In genomic region chr17:68165171-68165825, GRCm38 (mm10) we compare ENCODE assay signal across 9 mouse cellular contexts.
A peak's percentile ranks its signal among the peaks of the same experiment; 100 is the strongest.
DNase-seq lines count a peak whose midpoint lies in the region; ATAC-seq lines count a peak whose summit lies in the region.
"Had no signal": no experiment of that assay in that cellular context is flagged by ENCODE, and none has a peak within 500 bp of the region (broad histone marks: within the 10 kb centered on the region; RNA-seq: fewer than 3 reads in every experiment).

No protein-coding gene starts in this region.

- no peaks in the 10 kb centered on the region for H3K36me3 ChIP-seq in limb, embryonic 11.5 days (ENCODE audit: control insufficient read depth, insufficient read depth, low read length)
- no peaks in the 10 kb centered on the region for H3K36me3 ChIP-seq in limb, embryonic 10.5 days
- no peaks in the 10 kb centered on the region for H3K36me3 ChIP-seq in heart, embryonic 15.5 days
- H3K36me3 ChIP-seq in forebrain, embryonic 12.5 days (replicated peaks) = no peaks in the 10 kb centered on the region
- H3K36me3 ChIP-seq: neural tube, embryonic 12.5 days had no signal

- peak; percentile 30 for DNase-seq in limb, embryonic 11.5 days (ENCODE audit: low spot score)
- no peak for DNase-seq in limb, embryonic 10.5 days (ENCODE audit: low spot score)
- peak; percentile 42 to 45 for DNase-seq in adrenal gland, postnatal 36 days
- DNase-seq in lung, postnatal 25 days (ENCODE audit: low spot score) = peak; percentile 63
- no peak for DNase-seq in cerebellum, postnatal 4 days (ENCODE audit: low spot score in 2 of 2)
- no peak for DNase-seq in left cerebral cortex, postnatal 36 days (ENCODE audit: low spot score in 2 of 2)

- H3K9ac ChIP-seq in limb, embryonic 11.5 days (ENCODE audit: low read length) = no peak overlapping the region
- no peak overlapping the region for H3K9ac ChIP-seq in heart, embryonic 15.5 days
- H3K9ac ChIP-seq in forebrain, embryonic 12.5 days = no peak overlapping the region
- H3K9ac ChIP-seq: neural tube, embryonic 12.5 days had no signal

- no peak for ATAC-seq in limb, embryonic 11.5 days (ENCODE audit: insufficient number of reproducible peaks, low FRiP score, low TSS enrichment, low read depth)
- peak; percentile 73 for ATAC-seq in heart, embryonic 15.5 days (replicated peaks; ENCODE audit: insufficient number of reproducible peaks, insufficient read depth, low FRiP score, low read depth)
- no peak for ATAC-seq in forebrain, embryonic 12.5 days (ENCODE audit: low FRiP score)

- intact Hi-C loops in left cerebral cortex, postnatal 36 days (cut with DNase I) = no loop called here

- peaks cover 8% of the 10 kb centered on the region; the same call in 1 of the 2 replicates for H3K4me1 ChIP-seq in limb, embryonic 11.5 days (ENCODE audit: control insufficient read depth, insufficient read depth, low read length)
- H3K4me1 ChIP-seq in limb, embryonic 10.5 days = peaks cover 21% of the 10 kb centered on the region
- H3K4me1 ChIP-seq in heart, embryonic 15.5 days (replicated peaks) = 0 out of 2 replicates have a peak, but pooled peaks cover 6% of the 10 kb centered on the region
- H3K4me1 ChIP-seq in forebrain, embryonic 12.5 days = no peaks in the 10 kb centered on the region
- H3K4me1 ChIP-seq: neural tube, embryonic 12.5 days had no signal

- no peak overlapping the region for H3K27ac ChIP-seq in limb, embryonic 11.5 days (replicated peaks; ENCODE audit: low read depth, low read length)
- no peak overlapping the region for H3K27ac ChIP-seq in limb, embryonic 10.5 days
- peak overlapping the region; percentile 60 for H3K27ac ChIP-seq in heart, embryonic 15.5 days
- no peak overlapping the region for H3K27ac ChIP-seq in forebrain, embryonic 12.5 days
- H3K27ac ChIP-seq: neural tube, embryonic 12.5 days had no signal

- no peaks in the 10 kb centered on the region for H3K9me3 ChIP-seq in limb, embryonic 11.5 days (ENCODE audit: control insufficient read depth, low read length)
- H3K9me3 ChIP-seq in limb, embryonic 10.5 days (replicated peaks) = no peaks in the 10 kb centered on the region
- H3K9me3 ChIP-seq in heart, embryonic 15.5 days (replicated peaks) = no peaks in the 10 kb centered on the region
- H3K9me3 ChIP-seq in forebrain, embryonic 12.5 days = no peaks in the 10 kb centered on the region
- H3K9me3 ChIP-seq: neural tube, embryonic 12.5 days had no signal

- H3K4me3 ChIP-seq in limb, embryonic 11.5 days (ENCODE audit: low read depth, low read length) = no peak overlapping the region
- no peak overlapping the region for H3K4me3 ChIP-seq in limb, embryonic 10.5 days
- H3K4me3 ChIP-seq in heart, embryonic 15.5 days = no peak overlapping the region
- H3K4me3 ChIP-seq in forebrain, embryonic 12.5 days (replicated peaks) = no peak overlapping the region
- H3K4me3 ChIP-seq: neural tube, embryonic 12.5 days had no signal

- H3K27me3 ChIP-seq in limb, embryonic 11.5 days (ENCODE audit: control insufficient read depth, insufficient read depth, low read length) = no peaks in the 10 kb centered on the region
- H3K27me3 ChIP-seq in limb, embryonic 10.5 days (ENCODE audit: low read depth, poor library complexity, severe bottlenecking) = no peaks in the 10 kb centered on the region
- no peaks in the 10 kb centered on the region; the same call in 1 of the 2 replicates for H3K27me3 ChIP-seq in heart, embryonic 15.5 days
- no peaks in the 10 kb centered on the region for H3K27me3 ChIP-seq in forebrain, embryonic 12.5 days
- H3K27me3 ChIP-seq: neural tube, embryonic 12.5 days had no signal

- 53% methylated on average over 15 of the region's 15 CpGs for WGBS in limb, embryonic 11.5 days
- WGBS in limb, embryonic 10.5 days = 62% methylated on average over 15 of the region's 15 CpGs
- 23% methylated on average over 15 of the region's 15 CpGs for WGBS in heart, embryonic 15.5 days
- 70% methylated on average over 15 of the region's 15 CpGs for WGBS in forebrain, embryonic 12.5 days

- no peak overlapping the region for H3K4me2 ChIP-seq in limb, embryonic 11.5 days (ENCODE audit: low read depth, severe bottlenecking)
- H3K4me2 ChIP-seq in heart, embryonic 15.5 days = peak overlapping the region; percentile 22
- H3K4me2 ChIP-seq in forebrain, embryonic 12.5 days = no peak overlapping the region
- H3K4me2 ChIP-seq: neural tube, embryonic 12.5 days had no signal

Comparison
In these comparisons a context has a peak if more than half of its experiments do, and no peak if none do; other contexts are left out.
1. DNase-seq: peak in limb, embryonic 11.5 days (single experiment), adrenal gland, postnatal 36 days (2 of 2) and lung, postnatal 25 days (single experiment); none in limb, embryonic 10.5 days (single experiment), cerebellum, postnatal 4 days (0 of 2) and left cerebral cortex, postnatal 36 days (0 of 2).